Mouse (Mus musculus) intestine, postnatal 0 days (tissue): ENCODE results near the gene Zfp933. TPM values are rescaled to one million over a fixed set of nuclear protein-coding genes. Genes with fewer than 3 reads are reported as not detected.
A peak's percentile ranks its signal among the peaks of the same experiment; 100 is the strongest.
"Not testable (repeated sequence)": the region's sequence is repeated elsewhere in the genome, so short reads cannot be mapped to it uniquely, and the experiment has no call there.

Source experiments
- ATAC-seq: fragments of 200-750 bp; cut with Nextera tagmentation; 2 replicates; pipeline ENCODE4 v1.8.0; 2017; ENCODE audit warnings: mild to moderate bottlenecking, moderate TSS enrichment, moderate library complexity
- H3K27ac ChIP-seq: fragments of 300-500 bp; sonication (generic); 2 replicates; pipeline ENCODE4 v1.5.1; 2014; ENCODE audit warnings: mild to moderate bottlenecking, low read depth, low read length, moderate library complexity
- H3K27me3 ChIP-seq: fragments of 300-500 bp; sonication (generic); replicated peaks from 2 replicates; pipeline ENCODE4 v1.6.1; 2014; ENCODE audit warnings: low read length, mixed read lengths; ENCODE audit not compliant: control insufficient read depth, insufficient read depth
- H3K36me3 ChIP-seq: fragments of 300-500 bp; sonication (generic); 2 replicates; pipeline ENCODE4 v1.6.1; 2014; ENCODE audit warnings: mild to moderate bottlenecking, moderate library complexity; ENCODE audit not compliant: control insufficient read depth, insufficient read depth
- H3K4me1 ChIP-seq: fragments of 300-500 bp; sonication (generic); replicated peaks from 2 replicates; pipeline ENCODE4 v1.6.1; 2014; ENCODE audit warnings: antibody characterized with exemption, low read length, mixed read lengths; ENCODE audit not compliant: control insufficient read depth, insufficient read depth
- H3K4me2 ChIP-seq: fragments of 300-500 bp; sonication (generic); replicated peaks from 2 replicates; pipeline ENCODE4 v1.6.1; 2014; ENCODE audit warnings: low read depth, mild to moderate bottlenecking, moderate library complexity
- H3K4me3 ChIP-seq: fragments of 300-500 bp; sonication (generic); 2 replicates; pipeline ENCODE4 v1.5.1; 2014; ENCODE audit warnings: low read depth, low read length
- H3K9ac ChIP-seq: fragments of 300-500 bp; sonication (generic); 2 replicates; pipeline ENCODE4 v1.6.1; 2014; ENCODE audit warnings: mild to moderate bottlenecking, low read depth, low read length
- H3K9me3 ChIP-seq: fragments of 300-500 bp; sonication (generic); 2 replicates; pipeline ENCODE4 v1.6.1; 2016; ENCODE audit warnings: mixed run types; ENCODE audit not compliant: control insufficient read depth
- CTCF ChIP-seq: sonication (generic); IDR thresholded peaks from 2 replicates; pipeline ENCODE4 v1.5.1; 2016; ENCODE audit warnings: low read depth, mild to moderate bottlenecking, control low read depth, antibody characterized with exemption, moderate library complexity
- WGBS: fragments of 180-500 bp; shearing (Covaris S2); extraction: QIAGEN DNeasy Blood & Tissue Kit; methylation state at CpG from one replicate; pipeline ENCODE4 v1.1.7; 2014; 5-methylcytosine and 5-hydroxymethylcytosine counted together
- polyA plus RNA-seq: library from polyadenylated mRNA; unstranded; fragments of >200 nt; fragmentation: Nextera tagmentation; extraction: Ambion mirVana; gene quantifications from 2 replicates; pipeline ENCODE4 v1.2.1, GENCODE M21; 2015

Gene Zfp933
- polyA plus RNA-seq, 1 experiment from 2014 or later, result 3.4 TPM

GRCm38 (mm10) chr4:147866056-147866455 is 17.9 kb upstream of the Zfp933 start:
- 96% methylated on average over 9 of the region's 9 CpGs for WGBS
- no peak overlapping the region for H3K4me3 ChIP-seq
- H3K27ac ChIP-seq, result no peak overlapping the region
- H3K36me3 ChIP-seq, result peaks cover 37% of the 10 kb centered on the region
- TF ChIP-seq CTCF, result no peak
- ATAC-seq, result no peak
- peaks cover 3% of the 10 kb centered on the region; the same call in 1 of the 2 replicates for H3K4me1 ChIP-seq
- H3K9ac ChIP-seq, result no peak overlapping the region
- no peaks in the 10 kb centered on the region for H3K27me3 ChIP-seq
- H3K9me3 ChIP-seq, result no peaks in the 10 kb centered on the region
- H3K4me2 ChIP-seq, result no peak overlapping the region

GRCm38 (mm10) chr4:147865651-147866050 is 17.5 kb upstream of the Zfp933 start:
- Histone ChIP-seq H3K27ac (no peak overlapping the region), H3K27me3 (no peaks in the 10 kb centered on the region), H3K36me3 (peaks cover 41% of the 10 kb centered on the region), H3K4me2 (no peak overlapping the region), H3K4me1 (peaks cover 3% of the 10 kb centered on the region; the same call in 1 of the 2 replicates), H3K9ac (no peak overlapping the region), H3K9me3 (no peaks in the 10 kb centered on the region), H3K4me3 (no peak overlapping the region)
- 98% methylated on average over 6 of the region's 6 CpGs for WGBS
- TF ChIP-seq CTCF, result no peak
- no peak for ATAC-seq

GRCm38 (mm10) chr4:147862051-147862450 is 13.9 kb upstream of the Zfp933 start:
- no peak for TF ChIP-seq CTCF
- peaks cover 48% of the 10 kb centered on the region for H3K36me3 ChIP-seq
- no peak overlapping the region for H3K27ac ChIP-seq
- no peak overlapping the region for H3K4me3 ChIP-seq
- no peaks in the 10 kb centered on the region for H3K4me1 ChIP-seq
- H3K9ac ChIP-seq, result no peak overlapping the region
- no peak for ATAC-seq
- H3K27me3 ChIP-seq, result no peaks in the 10 kb centered on the region
- no peak overlapping the region for H3K4me2 ChIP-seq
- WGBS, result 89% methylated on average over 3 of the region's 3 CpGs
- no peaks in the 10 kb centered on the region for H3K9me3 ChIP-seq

- no peak for TF ChIP-seq CTCF
- H3K9ac ChIP-seq, result no peak overlapping the region
- no peak overlapping the region for H3K4me3 ChIP-seq
- WGBS, result 83% methylated on average over 2 of the region's 2 CpGs
- H3K27ac ChIP-seq, result no peak overlapping the region
- no peak for ATAC-seq
- H3K9me3 ChIP-seq, result no peaks in the 10 kb centered on the region
- no peaks in the 10 kb centered on the region for H3K27me3 ChIP-seq
- no peaks in the 10 kb centered on the region for H3K36me3 ChIP-seq
- peaks cover 5% of the 10 kb centered on the region; the same call in 1 of the 2 replicates for H3K4me1 ChIP-seq
- H3K4me2 ChIP-seq, result no peak overlapping the region
These were observed 2.6 kb upstream of the Zfp933 start for GRCm38 (mm10) chr4:147850776-147851175.

- H3K4me3 ChIP-seq, result peak overlapping the region; percentile 96
- peak overlapping the region; percentile 80 for H3K4me2 ChIP-seq
- peaks cover 5% of the 10 kb centered on the region; the same call in 1 of the 2 replicates for H3K4me1 ChIP-seq
- TF ChIP-seq CTCF, result no peak
- WGBS, result 2% methylated on average over 4 of the region's 4 CpGs
- H3K9me3 ChIP-seq, result no peaks in the 10 kb centered on the region
- peak; percentile 57 for ATAC-seq
- H3K27me3 ChIP-seq, result no peaks in the 10 kb centered on the region
- peak overlapping the region; percentile 41; the same call in 1 of the 2 replicates for H3K27ac ChIP-seq
- peak overlapping the region; percentile 65 for H3K9ac ChIP-seq
- H3K36me3 ChIP-seq, result peaks cover 4% of the 10 kb centered on the region
These were observed 422 bp upstream of the Zfp933 start for GRCm38 (mm10) chr4:147848584-147848991.

GRCm38 (mm10) chr4:147842871-147843270 is 5.3 kb downstream of the Zfp933 start:
- Histone ChIP-seq H3K4me3 (no peak overlapping the region), H3K36me3 (peaks cover 10% of the 10 kb centered on the region), H3K9me3 (0 out of 2 replicates have a peak, but pooled peaks cover 6% of the 10 kb centered on the region), H3K4me2 (no peak overlapping the region), H3K9ac (no peak overlapping the region), H3K4me1 (no peaks in the 10 kb centered on the region; the same call in 1 of the 2 replicates), H3K27ac (no peak overlapping the region), H3K27me3 (no peaks in the 10 kb centered on the region)
- TF ChIP-seq CTCF, result no peak
- no peak for ATAC-seq
- 97% methylated on average over 3 of the region's 3 CpGs for WGBS

- not testable (repeated sequence) for ATAC-seq, H3K9me3 ChIP-seq
- WGBS, result over 99% methylated on average over 12 of the region's 26 CpGs
These were observed 8.9 kb downstream of the Zfp933 start for GRCm38 (mm10) chr4:147839282-147839681.

More at GRCm38 (mm10) chr4:147839282-147839681, 8.9 kb downstream of the Zfp933 start:
- not testable (repeated sequence) for H3K27me3 ChIP-seq, H3K4me1 ChIP-seq, H3K36me3 ChIP-seq, H3K4me2 ChIP-seq, H3K9ac ChIP-seq, H3K27ac ChIP-seq, H3K4me3 ChIP-seq
